Mouse (Mus musculus): ENCODE results near the gene Nanog. TPM values are rescaled to one million over a fixed set of nuclear protein-coding genes. Genes with fewer than 3 reads are reported as not detected.

Nanog gene
- not detected for polyA plus RNA-seq (2017; shearing (Covaris generic))

GRCm38 (mm10) chr6:122707036-122707800 lies at the start of gene Nanog:
Gene Nanog (plus strand): TSS chr6:122707489.

Other genes starting within 250 kb of the Nanog start
- gene Rimklb, start 208.7 kb upstream of the Nanog start, polyA plus RNA-seq (2017; shearing (Covaris generic)), result not detected
- gene Mfap5, start 201.6 kb upstream of the Nanog start, polyA plus RNA-seq (2017; shearing (Covaris generic)), result under 1 TPM in 1 of 2 experiments, not detected in 1; 0.48 TPM
- gene Aicda, start 153.7 kb upstream of the Nanog start, polyA plus RNA-seq (2017; shearing (Covaris generic)), result under 1 TPM in 1 of 2 experiments, not detected in 1; 0.59 TPM
- gene Apobec1, start 105.0 kb upstream of the Nanog start, polyA plus RNA-seq (2017; shearing (Covaris generic)), result 10 to 100 TPM; 13.4 to 18.3 TPM
- under 1 TPM; 0.12 to 0.55 TPM for gene Gdf3, start 97.4 kb upstream of the Nanog start, polyA plus RNA-seq (2017; shearing (Covaris generic))
- not detected for gene Dppa3, start 81.1 kb upstream of the Nanog start, polyA plus RNA-seq (2017; shearing (Covaris generic))
- gene Slc2a3, start 94.2 kb downstream of the Nanog start, polyA plus RNA-seq (2017; shearing (Covaris generic)), result 100 to 1,000 TPM in 1 of 2 experiments, 10 to 100 TPM in 1; 25.0 to 123 TPM
- gene Foxj2, start 112.4 kb downstream of the Nanog start, polyA plus RNA-seq (2017; shearing (Covaris generic)), result 10 to 100 TPM; 25.9 to 28.9 TPM
- gene C3ar1, start 148.7 kb downstream of the Nanog start, polyA plus RNA-seq (2017; shearing (Covaris generic)), result under 1 TPM; 0.07 to 0.72 TPM
- 10 to 100 TPM; 23.9 to 25.8 TPM for gene Necap1, start 167.0 kb downstream of the Nanog start, polyA plus RNA-seq (2017; shearing (Covaris generic))
- gene Clec4a1, start 214.4 kb downstream of the Nanog start, polyA plus RNA-seq (2017; shearing (Covaris generic)), result 1 to 10 TPM in 1 of 2 experiments, under 1 TPM in 1; 0.27 to 1.2 TPM
- 1 to 10 TPM; 1.2 to 4.4 TPM for gene Clec4a3, start 245.0 kb downstream of the Nanog start, polyA plus RNA-seq (2017; shearing (Covaris generic))